Mouse (Mus musculus): ENCODE data around the gene Phc2. TPM values are rescaled to one million over a fixed set of nuclear protein-coding genes. Genes with fewer than 3 reads are reported as not detected.
A peak's percentile ranks its signal among the peaks of the same experiment; 100 is the strongest.

Gene Phc2
- polyA plus RNA-seq, 1 experiment, result 64.6 TPM

DNA sequence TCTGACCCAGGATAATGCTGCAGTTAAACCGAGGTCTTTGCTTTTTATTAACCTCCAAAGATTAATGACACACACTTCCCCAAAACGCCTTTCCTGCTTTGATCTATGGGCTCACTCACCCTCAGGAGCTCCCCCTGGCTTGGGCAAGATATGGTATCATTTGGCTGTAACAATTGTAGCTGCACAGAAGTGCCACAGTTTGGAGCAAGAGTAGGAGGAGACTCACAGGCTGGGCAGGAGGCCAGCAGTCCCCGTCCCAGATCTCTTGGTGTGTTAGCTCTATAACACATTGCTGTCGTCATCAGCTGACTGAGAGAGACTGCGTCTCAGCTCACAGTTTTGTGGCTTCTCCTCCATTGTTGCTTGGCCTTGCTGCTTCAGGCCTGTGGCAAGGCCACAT is 65.6 kb downstream of the Phc2 start:
- TF ChIP-seq CTCF (conservative IDR thresholded peaks at IDR 0.05; ENCODE audit: insufficient read depth, insufficient read length, low read depth, low read length), result no peak
- no peak for TF ChIP-seq POLR2A (IDR thresholded peaks at IDR 0.05; ENCODE audit: low read depth, low read length)
- Histone ChIP-seq H3K36me3 (ENCODE audit: control insufficient read depth, insufficient read depth, low read length) (no peaks in the 10 kb centered on the region), H3K4me1 (ENCODE audit: control insufficient read depth, insufficient read depth, low read length) (peaks cover 5% of the 10 kb centered on the region), H3K27ac (ENCODE audit: insufficient read depth, low read depth, low read length) (no peak overlapping the region; the same call in 1 of the 2 replicates), H3K27me3 (replicated peaks; ENCODE audit: control insufficient read depth, insufficient read depth, low read length) (no peaks in the 10 kb centered on the region), H3K4me3 (ENCODE audit: insufficient read depth, low read depth, low read length) (no peak overlapping the region)
- DNase-seq, result peak; percentile 80
- 15% methylated on average over 5 of the region's 5 CpGs for WGBS

DNA sequence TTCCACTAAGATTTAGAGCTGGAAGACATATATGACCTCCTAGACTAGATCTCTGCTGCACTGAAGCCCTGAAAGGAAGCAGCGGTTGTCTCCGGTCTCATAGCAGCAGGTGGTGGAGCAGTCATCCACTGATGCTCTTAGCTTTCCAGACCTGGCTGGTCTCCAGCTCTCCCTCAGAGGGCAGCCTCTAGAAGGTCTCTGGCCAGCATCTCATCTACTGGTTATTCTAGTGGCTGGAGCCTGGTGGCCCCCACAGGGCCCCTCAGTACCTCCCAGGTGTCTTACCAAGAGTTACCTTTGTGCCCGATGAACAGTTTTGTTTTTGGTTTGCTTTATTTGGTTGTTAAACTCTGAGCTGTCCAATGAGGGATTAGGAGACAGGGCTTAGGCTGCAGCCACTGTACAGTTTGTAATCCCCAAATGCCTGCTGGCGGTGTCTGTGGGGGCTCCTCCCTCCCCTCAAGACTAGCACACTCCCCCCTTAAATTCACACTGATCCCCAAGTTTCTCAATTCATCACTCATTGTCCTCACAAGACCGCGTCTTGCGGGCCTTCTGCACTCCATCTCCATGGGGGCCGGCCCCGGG is 66.7 kb downstream of the Phc2 start:
- TF ChIP-seq POLR2A (IDR thresholded peaks at IDR 0.05; ENCODE audit: low read depth, low read length) (no peak), CTCF (conservative IDR thresholded peaks at IDR 0.05; ENCODE audit: insufficient read depth, insufficient read length, low read depth, low read length) (no peak)
- H3K4me1 ChIP-seq (ENCODE audit: control insufficient read depth, insufficient read depth, low read length), result peaks cover 5% of the 10 kb centered on the region
- 90% methylated on average over 9 of the region's 9 CpGs for WGBS
- no peaks in the 10 kb centered on the region for H3K36me3 ChIP-seq (ENCODE audit: control insufficient read depth, insufficient read depth, low read length)
- H3K4me3 ChIP-seq (ENCODE audit: insufficient read depth, low read depth, low read length), result no peak overlapping the region
- H3K27me3 ChIP-seq (replicated peaks; ENCODE audit: control insufficient read depth, insufficient read depth, low read length), result no peaks in the 10 kb centered on the region
- DNase-seq, result no peak
- no peak overlapping the region for H3K27ac ChIP-seq (ENCODE audit: insufficient read depth, low read depth, low read length)

DNA sequence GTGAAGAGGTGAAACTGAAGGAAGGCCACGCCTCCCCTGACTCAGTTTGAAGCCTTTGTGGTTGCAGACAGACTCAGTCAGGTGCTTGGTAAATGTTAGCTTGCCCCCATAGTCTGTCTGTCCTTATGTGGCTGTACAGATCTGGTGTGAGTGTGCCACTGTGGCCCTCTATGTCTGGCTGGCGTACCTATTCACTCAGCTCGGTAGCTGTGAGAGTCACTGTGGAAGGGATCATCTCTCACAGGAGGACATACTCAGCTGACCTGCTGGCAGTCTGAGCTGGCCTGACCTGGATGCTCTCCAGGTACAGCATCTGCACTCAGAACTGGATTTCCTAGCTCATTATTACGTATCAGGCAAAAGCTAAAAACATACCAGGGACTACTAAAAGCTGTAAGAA is 67.3 kb downstream of the Phc2 start:
- DNase-seq, result no peak
- peaks cover 6% of the 10 kb centered on the region for H3K4me1 ChIP-seq (ENCODE audit: control insufficient read depth, insufficient read depth, low read length)
- no peaks in the 10 kb centered on the region for H3K27me3 ChIP-seq (replicated peaks; ENCODE audit: control insufficient read depth, insufficient read depth, low read length)
- no peak overlapping the region for H3K27ac ChIP-seq (ENCODE audit: insufficient read depth, low read depth, low read length)
- H3K36me3 ChIP-seq (ENCODE audit: control insufficient read depth, insufficient read depth, low read length), result no peaks in the 10 kb centered on the region
- 94% methylated on average over 4 of the region's 4 CpGs for WGBS
- TF ChIP-seq CTCF (conservative IDR thresholded peaks at IDR 0.05; ENCODE audit: insufficient read depth, insufficient read length, low read depth, low read length), result no peak
- TF ChIP-seq POLR2A (IDR thresholded peaks at IDR 0.05; ENCODE audit: low read depth, low read length), result no peak
- H3K4me3 ChIP-seq (ENCODE audit: insufficient read depth, low read depth, low read length), result no peak overlapping the region

DNA sequence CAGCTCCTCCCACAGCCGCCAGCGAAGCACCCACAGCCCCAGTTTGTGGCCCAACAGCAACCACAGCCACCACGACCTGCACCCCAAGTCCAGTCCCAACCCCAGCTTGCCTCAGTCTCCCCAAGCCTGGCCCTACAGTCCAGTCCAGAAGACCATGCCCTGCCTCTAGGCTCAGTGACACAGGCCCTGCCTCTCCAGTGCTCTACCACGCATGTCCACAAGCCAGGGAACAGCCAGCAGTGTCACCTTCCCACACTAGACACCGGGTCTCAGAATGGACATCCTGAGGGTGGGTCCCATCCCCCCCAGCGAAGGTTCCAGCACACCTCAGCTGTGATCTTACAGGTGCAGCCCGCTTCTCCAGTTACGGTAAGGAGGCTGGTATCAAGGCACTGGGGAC is 68.4 kb downstream of the Phc2 start:
- 95% methylated on average over 8 of the region's 8 CpGs for WGBS
- Histone ChIP-seq H3K4me3 (ENCODE audit: insufficient read depth, low read depth, low read length) (no peak overlapping the region), H3K36me3 (ENCODE audit: control insufficient read depth, insufficient read depth, low read length) (no peaks in the 10 kb centered on the region), H3K27me3 (replicated peaks; ENCODE audit: control insufficient read depth, insufficient read depth, low read length) (no peaks in the 10 kb centered on the region), H3K4me1 (ENCODE audit: control insufficient read depth, insufficient read depth, low read length) (peaks cover 9% of the 10 kb centered on the region), H3K27ac (ENCODE audit: insufficient read depth, low read depth, low read length) (no peak overlapping the region)
- no peak for DNase-seq
- TF ChIP-seq CTCF (conservative IDR thresholded peaks at IDR 0.05; ENCODE audit: insufficient read depth, insufficient read length, low read depth, low read length) (no peak), POLR2A (IDR thresholded peaks at IDR 0.05; ENCODE audit: low read depth, low read length) (no peak)

DNA sequence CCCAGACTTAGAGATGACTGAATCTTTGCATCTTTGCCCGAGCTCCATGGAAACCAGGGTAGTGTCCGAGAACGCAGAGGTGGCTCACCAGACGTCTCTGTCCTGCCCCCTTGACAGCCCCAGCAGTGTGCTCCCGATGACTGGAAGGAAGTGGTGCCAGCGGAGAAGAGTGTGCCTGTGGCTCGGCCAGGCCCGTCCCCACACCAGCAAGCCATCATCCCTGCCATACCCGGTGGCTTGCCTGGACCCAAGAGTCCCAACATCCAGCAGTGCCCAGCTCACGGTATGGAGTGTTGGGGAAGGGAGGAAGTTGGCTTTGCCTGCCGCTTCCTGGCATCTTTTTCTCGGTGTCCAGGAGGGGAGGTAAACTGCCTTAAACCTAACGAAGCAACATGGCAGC is 68.9 kb downstream of the Phc2 start:
- Histone ChIP-seq H3K27ac (ENCODE audit: insufficient read depth, low read depth, low read length) (no peak overlapping the region), H3K27me3 (replicated peaks; ENCODE audit: control insufficient read depth, insufficient read depth, low read length) (no peaks in the 10 kb centered on the region), H3K36me3 (ENCODE audit: control insufficient read depth, insufficient read depth, low read length) (no peaks in the 10 kb centered on the region), H3K4me1 (ENCODE audit: control insufficient read depth, insufficient read depth, low read length) (peaks cover 10% of the 10 kb centered on the region), H3K4me3 (ENCODE audit: insufficient read depth, low read depth, low read length) (no peak overlapping the region)
- no peak for TF ChIP-seq CTCF (conservative IDR thresholded peaks at IDR 0.05; ENCODE audit: insufficient read depth, insufficient read length, low read depth, low read length)
- TF ChIP-seq POLR2A (IDR thresholded peaks at IDR 0.05; ENCODE audit: low read depth, low read length), result no peak
- 84% methylated on average over 13 of the region's 13 CpGs for WGBS
- DNase-seq, result no peak

DNA sequence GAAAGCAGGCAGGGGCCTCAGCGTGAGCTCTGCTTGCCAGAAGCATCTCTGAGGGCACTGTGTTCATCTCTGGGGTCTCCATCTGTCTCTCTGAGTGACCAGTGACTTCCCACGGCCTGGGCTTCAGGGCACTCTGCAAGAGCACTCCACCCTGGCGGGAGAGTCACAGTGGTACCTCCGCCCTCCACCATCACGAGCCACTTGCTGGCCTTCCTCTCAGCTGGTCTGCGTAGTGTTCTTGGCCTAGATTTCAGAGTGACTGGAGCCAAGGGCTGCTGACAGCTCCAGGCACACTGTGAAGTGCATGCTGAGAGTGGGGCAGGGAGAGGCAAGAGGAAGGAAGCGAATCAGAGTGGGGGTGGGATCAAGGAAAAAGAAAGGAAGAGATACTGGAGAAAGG is 69.6 kb downstream of the Phc2 start:
- H3K36me3 ChIP-seq (ENCODE audit: control insufficient read depth, insufficient read depth, low read length), result no peaks in the 10 kb centered on the region
- no peak overlapping the region for H3K4me3 ChIP-seq (ENCODE audit: insufficient read depth, low read depth, low read length)
- H3K4me1 ChIP-seq (ENCODE audit: control insufficient read depth, insufficient read depth, low read length), result peaks cover 14% of the 10 kb centered on the region
- peak; percentile 67 for DNase-seq
- H3K27ac ChIP-seq (ENCODE audit: insufficient read depth, low read depth, low read length), result no peak overlapping the region
- WGBS, result 69% methylated on average over 7 of the region's 7 CpGs
- TF ChIP-seq POLR2A (IDR thresholded peaks at IDR 0.05; ENCODE audit: low read depth, low read length) (no peak), CTCF (conservative IDR thresholded peaks at IDR 0.05; ENCODE audit: insufficient read depth, insufficient read length, low read depth, low read length) (no peak)
- no peaks in the 10 kb centered on the region for H3K27me3 ChIP-seq (replicated peaks; ENCODE audit: control insufficient read depth, insufficient read depth, low read length)

DNA sequence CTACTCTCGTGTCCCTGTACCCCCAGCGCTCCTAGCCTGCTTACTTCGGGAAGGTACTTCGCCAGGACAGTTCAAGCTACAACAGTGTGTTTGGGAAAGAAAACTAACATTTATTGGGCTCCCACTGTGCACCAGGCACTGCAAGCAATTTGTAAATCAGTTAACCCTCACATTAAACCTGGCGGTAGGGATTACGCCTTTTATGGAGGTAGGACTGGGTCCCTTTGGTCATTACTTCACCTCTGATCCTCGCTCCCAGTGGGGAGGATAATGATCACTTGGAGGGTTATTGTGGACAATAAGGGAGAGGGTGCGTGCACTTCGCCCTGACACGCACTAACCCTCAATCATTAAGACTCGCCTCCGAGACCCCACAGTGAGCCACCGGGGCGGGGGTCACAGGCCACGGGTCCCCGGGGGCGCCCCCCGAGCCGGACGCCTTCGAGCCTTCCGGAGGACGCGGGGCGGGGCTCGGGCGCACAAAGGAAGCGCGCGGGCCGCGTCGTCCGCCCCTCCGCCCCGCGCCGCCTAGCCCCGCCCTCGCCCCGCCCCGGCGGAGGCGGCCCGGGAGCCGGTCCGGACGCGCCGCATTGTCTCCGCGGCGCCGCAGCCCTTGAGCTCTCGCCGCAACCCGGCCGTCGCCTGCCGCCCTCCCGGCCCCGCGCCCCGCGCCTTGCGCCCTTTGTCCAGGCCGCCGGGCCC is 72.7 kb downstream of the Phc2 start:
- Histone ChIP-seq H3K27me3 (replicated peaks; ENCODE audit: control insufficient read depth, insufficient read depth, low read length) (no peaks in the 10 kb centered on the region), H3K4me3 (ENCODE audit: insufficient read depth, low read depth, low read length) (peak overlapping the region; percentile 68), H3K36me3 (ENCODE audit: control insufficient read depth, insufficient read depth, low read length) (no peaks in the 10 kb centered on the region), H3K4me1 (ENCODE audit: control insufficient read depth, insufficient read depth, low read length) (peaks cover 23% of the 10 kb centered on the region), H3K27ac (ENCODE audit: insufficient read depth, low read depth, low read length) (peak overlapping the region; percentile 83)
- peak; percentile 90 for DNase-seq
- WGBS, result 3% methylated on average over 68 of the region's 68 CpGs
- no peak for TF ChIP-seq POLR2A (IDR thresholded peaks at IDR 0.05; ENCODE audit: low read depth, low read length)
- TF ChIP-seq CTCF (conservative IDR thresholded peaks at IDR 0.05; ENCODE audit: insufficient read depth, insufficient read length, low read depth, low read length), result no peak

All from kidney, adult 2 months (tissue).